Mouse (Mus musculus) E14TG2a.4 (cell line): ENCODE measurements around the gene Ablim2.

Experiments used
- H3K27me3 ChIP-seq: 2 replicates; pipeline ENCODE4 v1.6.1; 2014; ENCODE audit warnings: low read length, control low read depth; ENCODE audit not compliant: insufficient read depth
- H3K36me3 ChIP-seq: 2 replicates; pipeline ENCODE4 v1.6.1; 2014; ENCODE audit warnings: low read length, control low read depth; ENCODE audit not compliant: insufficient read depth
- H3K4me1 ChIP-seq: replicated peaks from 2 replicates; pipeline ENCODE4 v1.6.1; 2014; ENCODE audit warnings: low read depth, low read length, control low read depth
- H3K4me3 ChIP-seq: replicated peaks from 2 replicates; pipeline ENCODE4 v1.5.1; 2014; ENCODE audit warnings: mild to moderate bottlenecking, low read length
- H3K9me3 ChIP-seq: 2 replicates; pipeline ENCODE4 v1.6.1; 2014; ENCODE audit warnings: low read length, control low read depth
- CTCF ChIP-seq: conservative IDR thresholded peaks from 2 replicates; pipeline ENCODE4 v1.5.1; 2014; ENCODE audit warnings: low read length
- NANOG ChIP-seq: IDR thresholded peaks from 2 replicates; pipeline ENCODE4 v1.6.1; 2014; ENCODE audit warnings: borderline replicate concordance, low read length, mixed read lengths
- POU5F1 ChIP-seq: IDR thresholded peaks from 2 replicates; pipeline ENCODE4 v1.6.1; 2014; ENCODE audit warnings: low read length, borderline replicate concordance

Ablim2 gene

DNA sequence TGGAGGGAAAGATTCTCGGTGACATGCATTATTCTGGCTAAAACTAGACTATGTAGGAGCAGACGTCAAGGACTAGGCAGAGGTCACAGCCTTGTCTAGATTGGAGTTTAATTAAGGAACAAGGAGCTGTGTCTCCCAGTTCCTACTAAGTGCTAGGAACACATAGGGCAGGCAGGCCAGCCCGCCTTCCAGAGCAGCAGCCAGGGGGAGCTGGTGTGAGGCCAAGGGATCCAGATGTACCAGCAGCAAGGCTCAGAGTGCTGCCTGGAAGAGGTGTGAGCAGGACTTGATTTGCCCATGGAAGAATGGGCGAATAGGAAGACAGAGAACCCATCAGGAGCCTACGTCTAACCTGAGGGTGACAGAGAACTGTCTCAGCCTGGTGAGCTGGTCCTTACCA, 68.8 kb downstream of the Ablim2 start:
- Histone ChIP-seq H3K27me3 (0 out of 2 replicates have a peak, but pooled peaks cover 4% of the 10 kb centered on the region), H3K4me1 (peaks cover 30% of the 10 kb centered on the region), H3K4me3 (no peak overlapping the region), H3K9me3 (no peaks in the 10 kb centered on the region), H3K36me3 (no peaks in the 10 kb centered on the region)
- 0 out of 2 replicates have a peak, but pooled peaks have one; percentile 9 for TF ChIP-seq CTCF
- TF ChIP-seq POU5F1 = no peak

- H3K9me3 ChIP-seq = no peaks in the 10 kb centered on the region
- H3K36me3 ChIP-seq = no peaks in the 10 kb centered on the region
- TF ChIP-seq CTCF (no peak), POU5F1 (no peak), NANOG (no peak)
- H3K4me3 ChIP-seq = no peak overlapping the region
- H3K27me3 ChIP-seq = 0 out of 2 replicates have a peak, but pooled peaks cover 6% of the 10 kb centered on the region
- peaks cover 31% of the 10 kb centered on the region for H3K4me1 ChIP-seq
Observed at GRCm38 (mm10) chr5:35827075-35827474, 69.4 kb downstream of the Ablim2 start.

DNA sequence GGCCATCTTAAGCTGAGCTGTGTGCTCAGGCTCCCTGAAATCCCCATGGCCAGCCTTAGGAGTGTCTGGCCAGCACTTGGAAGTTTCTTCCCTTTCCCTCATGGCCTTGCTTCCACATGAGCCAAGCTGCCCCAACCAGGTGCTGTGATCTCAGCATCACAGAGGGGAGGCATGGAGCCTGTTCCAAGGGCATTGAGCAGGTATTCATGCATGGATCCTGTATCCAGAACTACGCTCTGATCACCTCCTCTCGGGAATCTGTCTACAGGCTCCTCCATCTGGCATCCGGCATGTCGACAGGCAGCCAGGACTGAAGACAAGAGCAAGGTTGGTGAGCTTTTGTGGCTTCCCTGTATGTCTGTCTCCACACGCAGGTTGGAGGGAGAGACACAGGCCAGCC, 70.2 kb downstream of the Ablim2 start:
- Histone ChIP-seq H3K36me3 (no peaks in the 10 kb centered on the region), H3K4me3 (no peak overlapping the region), H3K4me1 (peaks cover 24% of the 10 kb centered on the region), H3K27me3 (0 out of 2 replicates have a peak, but pooled peaks cover 6% of the 10 kb centered on the region), H3K9me3 (no peaks in the 10 kb centered on the region)
- no peak for TF ChIP-seq CTCF
- no peak for TF ChIP-seq POU5F1
- TF ChIP-seq NANOG = no peak

- no peaks in the 10 kb centered on the region for H3K9me3 ChIP-seq
- H3K36me3 ChIP-seq = no peaks in the 10 kb centered on the region
- 0 out of 2 replicates have a peak, but pooled peaks cover 6% of the 10 kb centered on the region for H3K27me3 ChIP-seq
- TF ChIP-seq POU5F1 = no peak
- no peak for TF ChIP-seq CTCF
- no peak for TF ChIP-seq NANOG
- H3K4me1 ChIP-seq = peaks cover 12% of the 10 kb centered on the region
- no peak overlapping the region for H3K4me3 ChIP-seq
Observed at GRCm38 (mm10) chr5:35830101-35830500, 72.4 kb downstream of the Ablim2 start.

GRCm38 (mm10) chr5:35833881-35834280, 76.2 kb downstream of the Ablim2 start:
- H3K4me1 ChIP-seq = peaks cover 7% of the 10 kb centered on the region
- TF ChIP-seq POU5F1 (no peak), NANOG (no peak), CTCF (no peak)
- H3K27me3 ChIP-seq = 0 out of 2 replicates have a peak, but pooled peaks cover 6% of the 10 kb centered on the region
- peaks cover 5% of the 10 kb centered on the region; the same call in 1 of the 2 replicates for H3K36me3 ChIP-seq
- H3K4me3 ChIP-seq = no peak overlapping the region
- H3K9me3 ChIP-seq = no peaks in the 10 kb centered on the region

GRCm38 (mm10) chr5:35836992-35837391, 79.3 kb downstream of the Ablim2 start:
- Histone ChIP-seq H3K4me3 (no peak overlapping the region), H3K9me3 (no peaks in the 10 kb centered on the region), H3K36me3 (peaks cover 5% of the 10 kb centered on the region; the same call in 1 of the 2 replicates), H3K4me1 (peaks cover 3% of the 10 kb centered on the region; the same call in 1 of the 2 replicates), H3K27me3 (no peaks in the 10 kb centered on the region)
- TF ChIP-seq POU5F1 = no peak

- no peak overlapping the region for H3K4me3 ChIP-seq
- H3K4me1 ChIP-seq = peaks cover 3% of the 10 kb centered on the region; the same call in 1 of the 2 replicates
- H3K36me3 ChIP-seq = peaks cover 5% of the 10 kb centered on the region; the same call in 1 of the 2 replicates
- H3K27me3 ChIP-seq = no peaks in the 10 kb centered on the region
- no peaks in the 10 kb centered on the region for H3K9me3 ChIP-seq
- TF ChIP-seq CTCF = no peak
- TF ChIP-seq NANOG = no peak
- TF ChIP-seq POU5F1 = no peak
Observed at GRCm38 (mm10) chr5:35839262-35839661, 81.6 kb downstream of the Ablim2 start.

DNA sequence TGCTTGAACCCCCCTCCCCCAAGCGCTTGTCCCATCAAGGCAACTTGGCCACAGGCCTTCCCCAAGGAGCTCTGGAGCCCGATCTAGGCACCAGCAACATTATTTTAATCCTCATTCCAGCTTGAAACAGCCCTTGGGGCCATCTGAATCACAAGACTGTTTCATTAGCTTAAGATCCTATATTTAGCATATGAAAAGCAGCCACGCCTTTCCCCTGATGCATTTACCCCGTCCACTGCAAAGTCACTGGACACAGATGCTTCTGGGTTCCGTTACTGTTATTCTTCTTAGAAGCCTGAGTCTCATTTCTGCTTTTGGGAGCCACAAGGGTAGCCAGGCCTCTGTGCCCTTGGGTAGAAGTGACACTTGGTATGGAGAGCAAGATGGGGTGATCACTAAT, 93.8 kb downstream of the Ablim2 start:
- no peaks in the 10 kb centered on the region for H3K9me3 ChIP-seq
- no peak for TF ChIP-seq CTCF
- TF ChIP-seq POU5F1 = no peak
- TF ChIP-seq NANOG = no peak

GRCm38 (mm10) chr5:35853463-35853862, 95.8 kb downstream of the Ablim2 start:
- H3K27me3 ChIP-seq = peaks cover 5% of the 10 kb centered on the region; the same call in 1 of the 2 replicates
- no peaks in the 10 kb centered on the region for H3K9me3 ChIP-seq
- no peak overlapping the region for H3K4me3 ChIP-seq
- TF ChIP-seq POU5F1 (no peak), CTCF (no peak), NANOG (no peak)
- no peaks in the 10 kb centered on the region for H3K36me3 ChIP-seq
- peaks cover 36% of the 10 kb centered on the region for H3K4me1 ChIP-seq

More for the DNA sequence above, 93.8 kb downstream of the Ablim2 start:
- Histone ChIP-seq H3K4me1 (peaks cover 23% of the 10 kb centered on the region), H3K27me3 (peaks cover 7% of the 10 kb centered on the region; the same call in 1 of the 2 replicates), H3K36me3 (no peaks in the 10 kb centered on the region), H3K4me3 (no peak overlapping the region)
